11 mouse cellular contexts compared by ENCODE assay signal in the genomic region with DNA sequence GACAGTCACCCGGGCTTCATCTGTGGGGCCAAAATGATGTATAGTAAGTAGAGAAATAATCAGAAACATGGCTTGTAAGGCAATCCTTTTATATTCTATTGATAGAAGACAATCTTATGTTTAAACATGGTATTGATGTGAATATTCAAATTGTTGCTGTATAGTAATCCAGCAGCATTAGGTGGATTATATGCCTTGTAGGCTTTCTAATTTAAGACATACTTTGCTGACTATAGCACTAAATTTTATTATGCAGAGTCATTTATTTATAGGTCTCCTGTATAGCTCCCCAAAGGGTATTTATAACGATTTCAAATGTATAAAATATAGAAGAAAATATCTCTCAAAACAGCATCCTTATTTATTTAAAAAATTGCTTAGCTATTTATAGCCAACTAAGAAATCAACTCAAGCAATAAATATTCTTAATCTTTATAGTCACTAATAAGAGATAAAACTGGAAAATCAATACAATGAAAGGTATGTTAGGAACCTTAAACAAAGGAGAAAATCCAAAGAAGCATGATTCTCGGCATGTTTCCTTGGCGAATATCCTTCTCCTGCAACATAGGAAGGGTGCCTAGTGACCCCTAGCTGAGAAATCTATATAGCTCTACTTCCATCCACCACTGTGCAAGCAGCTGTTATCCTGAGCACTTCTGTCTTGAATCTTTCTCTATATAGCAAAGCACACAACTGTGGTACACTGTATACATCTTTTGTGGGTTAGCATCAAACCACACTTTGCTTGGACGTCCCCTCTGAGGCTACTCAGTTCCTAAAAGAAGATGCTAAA.
DNase-seq lines count a peak whose midpoint lies in the region; ATAC-seq and TF ChIP-seq lines count a peak whose summit lies in the region.
"Had no signal": no experiment of that assay in that cellular context is flagged by ENCODE, and none has a peak within 500 bp of the region (broad histone marks: within the 10 kb centered on the region; RNA-seq: fewer than 3 reads in every experiment).

No protein-coding gene starts in this region.

- H3K27me3 ChIP-seq in kidney, embryonic 15.5 days: no peaks in the 10 kb centered on the region
- H3K27me3 ChIP-seq in kidney, embryonic 16.5 days (ENCODE audit: insufficient read depth, low read length): no peaks in the 10 kb centered on the region; the same call in 1 of the 2 replicates
- H3K27me3 ChIP-seq in forebrain, embryonic 15.5 days: no peaks in the 10 kb centered on the region
- H3K27me3 ChIP-seq in midbrain, embryonic 15.5 days (replicated peaks): peaks cover 6% of the 10 kb centered on the region; the same call in 1 of the 2 replicates
- H3K27me3 ChIP-seq: liver, embryonic 12.5 days had no signal

- H3K4me2 ChIP-seq in kidney, embryonic 15.5 days: no peak overlapping the region
- H3K4me2 ChIP-seq in kidney, embryonic 16.5 days (replicated peaks; ENCODE audit: low read depth, low read length): no peak overlapping the region
- H3K4me2 ChIP-seq in forebrain, embryonic 15.5 days (replicated peaks): no peak overlapping the region
- no peak overlapping the region for H3K4me2 ChIP-seq in midbrain, embryonic 15.5 days
- H3K4me2 ChIP-seq: liver, embryonic 12.5 days had no signal

- TF ChIP-seq POLR2A in brain, embryonic 14.5 days (IDR thresholded peaks at IDR 0.05; ENCODE audit: borderline replicate concordance, extremely low read depth, insufficient read depth, insufficient read length, poor library complexity, severe bottlenecking): no peak

- no peak overlapping the region for H3K4me3 ChIP-seq in kidney, embryonic 15.5 days (replicated peaks)
- no peak overlapping the region for H3K4me3 ChIP-seq in kidney, embryonic 16.5 days (ENCODE audit: low read length)
- no peak overlapping the region for H3K4me3 ChIP-seq in forebrain, embryonic 15.5 days
- no peak overlapping the region for H3K4me3 ChIP-seq in midbrain, embryonic 15.5 days
- H3K4me3 ChIP-seq: liver, embryonic 12.5 days had no signal

- H3K9me3 ChIP-seq in kidney, embryonic 15.5 days (replicated peaks): no peaks in the 10 kb centered on the region
- H3K9me3 ChIP-seq in kidney, embryonic 16.5 days (ENCODE audit: low read length): no peaks in the 10 kb centered on the region
- no peaks in the 10 kb centered on the region for H3K9me3 ChIP-seq in forebrain, embryonic 15.5 days
- no peaks in the 10 kb centered on the region for H3K9me3 ChIP-seq in midbrain, embryonic 15.5 days
- H3K9me3 ChIP-seq: liver, embryonic 12.5 days had no signal

- H3K27ac ChIP-seq in kidney, embryonic 15.5 days: no peak overlapping the region
- H3K27ac ChIP-seq in kidney, embryonic 16.5 days (ENCODE audit: low read length): no peak overlapping the region
- no peak overlapping the region for H3K27ac ChIP-seq in forebrain, embryonic 15.5 days (replicated peaks)
- no peak overlapping the region for H3K27ac ChIP-seq in midbrain, embryonic 15.5 days
- H3K27ac ChIP-seq: liver, embryonic 12.5 days had no signal

- DNase-seq in brain, embryonic 14.5 days (ENCODE audit: low read depth): peak; percentile 83
- no peak for DNase-seq in urinary bladder, postnatal 14 days (ENCODE audit: low spot score)
- no peak for DNase-seq in layer of hippocampus, adult 9-10 months (ENCODE audit: low spot score)
- no peak for DNase-seq in gastrocnemius, postnatal 36 days
- DNase-seq: spleen, adult 18-20 months had no signal

- no peaks in the 10 kb centered on the region for H3K36me3 ChIP-seq in kidney, embryonic 15.5 days
- H3K36me3 ChIP-seq in kidney, embryonic 16.5 days (ENCODE audit: insufficient read depth, low read length): no peaks in the 10 kb centered on the region
- no peaks in the 10 kb centered on the region for H3K36me3 ChIP-seq in forebrain, embryonic 15.5 days
- no peaks in the 10 kb centered on the region for H3K36me3 ChIP-seq in midbrain, embryonic 15.5 days (replicated peaks)
- H3K36me3 ChIP-seq: liver, embryonic 12.5 days had no signal

- no peak overlapping the region for H3K9ac ChIP-seq in kidney, embryonic 15.5 days
- H3K9ac ChIP-seq in kidney, embryonic 16.5 days (replicated peaks; ENCODE audit: low read length): no peak overlapping the region
- H3K9ac ChIP-seq in forebrain, embryonic 15.5 days (replicated peaks): no peak overlapping the region
- no peak overlapping the region for H3K9ac ChIP-seq in midbrain, embryonic 15.5 days
- H3K9ac ChIP-seq: liver, embryonic 12.5 days had no signal

- no peaks in the 10 kb centered on the region for H3K4me1 ChIP-seq in kidney, embryonic 15.5 days
- H3K4me1 ChIP-seq in kidney, embryonic 16.5 days (ENCODE audit: insufficient read depth, low read length): no peaks in the 10 kb centered on the region
- H3K4me1 ChIP-seq in forebrain, embryonic 15.5 days: no peaks in the 10 kb centered on the region
- no peaks in the 10 kb centered on the region for H3K4me1 ChIP-seq in midbrain, embryonic 15.5 days
- H3K4me1 ChIP-seq: liver, embryonic 12.5 days had no signal

- TF ChIP-seq CTCF in brain, embryonic 14.5 days (IDR thresholded peaks at IDR 0.05; ENCODE audit: borderline replicate concordance, extremely low read depth, insufficient read depth, insufficient read length): peak; percentile 68

- ATAC-seq in kidney, embryonic 15.5 days (replicated peaks; ENCODE audit: low FRiP score): 0 out of 2 replicates have a peak, but pooled peaks have one; percentile 56
- no peak; the same call in 1 of the 2 replicates for ATAC-seq in kidney, embryonic 16.5 days (ENCODE audit: low FRiP score, low TSS enrichment)
- ATAC-seq in forebrain, embryonic 15.5 days (replicated peaks): peak; percentile 91
- peak; percentile 99 for ATAC-seq in midbrain, embryonic 15.5 days (replicated peaks)
- ATAC-seq: activated CD4-positive, CD25-positive, alpha-beta regulatory T cell, adult 4 months; liver, embryonic 12.5 days had no signal

- intact Hi-C loops in gastrocnemius, postnatal 36 days (cut with DNase I): no loop called here

- 45% methylated on average over 5 of the region's 5 CpGs for WGBS in kidney, embryonic 15.5 days
- WGBS in kidney, embryonic 16.5 days: 56% methylated on average over 5 of the region's 5 CpGs
- 36% methylated on average over 5 of the region's 5 CpGs for WGBS in forebrain, embryonic 15.5 days
- 27% methylated on average over 5 of the region's 5 CpGs for whole genome bisulfite sequencing in midbrain, embryonic 15.5 days
